Mouse (Mus musculus) midbrain, embryonic 16.5 days (tissue): Measurements from ENCODE around the gene Xbp1. TPM values are rescaled to one million over a fixed set of nuclear protein-coding genes. Genes with fewer than 3 reads are reported as not detected.
A peak's percentile ranks its signal among the peaks of the same experiment; 100 is the strongest.

Experiments
- ATAC-seq: fragments of 200-750 bp; cut with Nextera tagmentation; 2 replicates; pipeline ENCODE4 v1.8.0; 2017; ENCODE audit warnings: moderate TSS enrichment
- H3K27ac ChIP-seq: fragments of 300-500 bp; sonication (generic); 2 replicates; pipeline ENCODE4 v1.5.1; 2014; ENCODE audit warnings: mild to moderate bottlenecking, low read length, mixed read lengths
- H3K27me3 ChIP-seq: fragments of 300-500 bp; sonication (generic); 2 replicates; pipeline ENCODE4 v1.6.1; 2014; ENCODE audit warnings: low read depth, low read length, mixed read lengths; ENCODE audit not compliant: control insufficient read depth, insufficient read depth
- H3K36me3 ChIP-seq: fragments of 300-500 bp; sonication (generic); 2 replicates; pipeline ENCODE4 v1.6.1; 2014; ENCODE audit warnings: mild to moderate bottlenecking, low read length, moderate library complexity, mixed read lengths; ENCODE audit not compliant: control insufficient read depth, insufficient read depth
- H3K4me1 ChIP-seq: fragments of 300-500 bp; sonication (generic); 2 replicates; pipeline ENCODE4 v1.6.1; 2014; ENCODE audit warnings: mild to moderate bottlenecking, low read length, mixed read lengths; ENCODE audit not compliant: control insufficient read depth, insufficient read depth
- H3K4me2 ChIP-seq: fragments of 300-500 bp; sonication (generic); 2 replicates; pipeline ENCODE4 v1.6.1; 2014; ENCODE audit warnings: mild to moderate bottlenecking, low read length, mixed read lengths
- H3K4me3 ChIP-seq: fragments of 300-500 bp; sonication (generic); 2 replicates; pipeline ENCODE4 v1.5.1; 2014; ENCODE audit warnings: low read depth, mild to moderate bottlenecking, low read length, moderate library complexity, mixed read lengths
- H3K9ac ChIP-seq: fragments of 300-500 bp; sonication (generic); 2 replicates; pipeline ENCODE4 v1.6.1; 2014; ENCODE audit warnings: low read depth, low read length, mixed read lengths
- H3K9me3 ChIP-seq: fragments of 300-500 bp; sonication (generic); replicated peaks from 2 replicates; pipeline ENCODE4 v1.6.1; 2014; ENCODE audit warnings: mild to moderate bottlenecking, low read length, mixed read lengths; ENCODE audit not compliant: control insufficient read depth, poor library complexity, severe bottlenecking
- WGBS: fragments of 180-500 bp; shearing (Covaris S2); extraction: QIAGEN DNeasy Blood & Tissue Kit; methylation state at CpG from one replicate; pipeline ENCODE4 v1.1.7; 2014; 5-methylcytosine and 5-hydroxymethylcytosine counted together
- polyA plus RNA-seq: library from polyadenylated mRNA; unstranded; fragments of >200 nt; fragmentation: Nextera tagmentation; extraction: Ambion mirVana; gene quantifications from 2 replicates; pipeline ENCODE4 v1.2.1, GENCODE M21; 2015

The Xbp1 gene
- polyA plus RNA-seq, 1 experiment from 2014 or later, result 145 TPM

DNA sequence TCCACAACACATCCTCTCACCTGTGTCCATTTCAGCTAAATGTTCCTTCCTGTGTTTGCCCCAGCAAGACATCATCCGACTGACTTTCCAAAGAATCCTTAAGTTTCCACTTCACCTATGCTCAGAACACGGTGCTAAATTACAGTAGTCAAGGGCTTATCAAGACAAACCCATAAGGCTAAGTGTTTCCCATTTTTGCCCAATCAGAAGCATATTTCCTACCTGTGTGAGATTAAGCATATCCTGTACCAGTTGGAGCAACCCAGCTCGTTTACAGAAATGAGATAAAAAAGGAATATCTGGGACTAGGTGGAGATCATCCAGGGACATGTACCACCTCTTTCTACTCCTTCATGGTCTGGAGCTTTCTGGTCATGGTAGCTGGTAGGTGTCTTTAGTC lies 26.2 kb downstream of the Xbp1 start:
- no peaks in the 10 kb centered on the region for H3K27me3 ChIP-seq
- no peak overlapping the region for H3K27ac ChIP-seq
- 89% methylated on average over 3 of the region's 3 CpGs for WGBS
- no peaks in the 10 kb centered on the region for H3K9me3 ChIP-seq
- H3K4me2 ChIP-seq, result no peak overlapping the region
- H3K4me3 ChIP-seq, result no peak overlapping the region
- no peaks in the 10 kb centered on the region for H3K36me3 ChIP-seq
- peaks cover 4% of the 10 kb centered on the region; the same call in 1 of the 2 replicates for H3K4me1 ChIP-seq
- no peak overlapping the region for H3K9ac ChIP-seq
- ATAC-seq, result no peak

GRCm38 (mm10) chr11:5551430-5551829 lies 31.0 kb downstream of the Xbp1 start:
- Histone ChIP-seq H3K27ac (no peak overlapping the region), H3K4me1 (no peaks in the 10 kb centered on the region), H3K9ac (no peak overlapping the region), H3K9me3 (no peaks in the 10 kb centered on the region), H3K36me3 (no peaks in the 10 kb centered on the region), H3K4me3 (no peak overlapping the region), H3K27me3 (no peaks in the 10 kb centered on the region), H3K4me2 (no peak overlapping the region)
- 89% methylated on average over 5 of the region's 5 CpGs for WGBS
- no peak for ATAC-seq

DNA sequence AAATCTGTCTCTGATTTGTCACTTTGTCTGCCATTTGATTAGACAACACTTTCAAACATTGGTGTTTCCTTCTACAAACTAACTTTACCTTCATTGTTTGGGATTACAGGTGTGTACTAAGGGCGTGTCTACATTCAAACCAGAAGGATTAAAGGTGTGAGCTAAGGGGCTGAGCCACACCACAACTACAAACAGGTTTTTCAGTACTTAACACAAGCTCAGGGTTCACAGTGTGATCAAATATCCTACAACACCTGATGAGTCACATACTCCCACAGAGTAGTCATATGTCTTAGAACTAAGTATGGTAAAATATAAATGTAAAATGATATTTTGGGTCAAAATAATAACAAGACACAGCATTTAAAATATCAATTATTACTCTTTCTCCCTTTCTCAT lies 31.5 kb downstream of the Xbp1 start:
- 60% methylated on average over 1 of the region's 1 CpGs for WGBS
- Histone ChIP-seq H3K36me3 (no peaks in the 10 kb centered on the region), H3K9ac (no peak overlapping the region), H3K9me3 (no peaks in the 10 kb centered on the region), H3K4me3 (no peak overlapping the region), H3K27ac (no peak overlapping the region), H3K27me3 (no peaks in the 10 kb centered on the region), H3K4me2 (no peak overlapping the region), H3K4me1 (no peaks in the 10 kb centered on the region)
- no peak for ATAC-seq

- no peak overlapping the region for H3K4me3 ChIP-seq
Measured at GRCm38 (mm10) chr11:5560273-5560672, 39.8 kb downstream of the Xbp1 start.

GRCm38 (mm10) chr11:5562625-5563268 lies 42.3 kb downstream of the Xbp1 start:
- Histone ChIP-seq H3K4me1 (peaks cover 5% of the 10 kb centered on the region; the same call in 1 of the 2 replicates), H3K27ac (peak overlapping the region; percentile 28), H3K9ac (no peak overlapping the region), H3K27me3 (no peaks in the 10 kb centered on the region), H3K4me3 (no peak overlapping the region), H3K36me3 (no peaks in the 10 kb centered on the region), H3K4me2 (0 out of 2 replicates have a peak overlapping the region, but pooled peaks have one; percentile 6), H3K9me3 (no peaks in the 10 kb centered on the region)
- no peak for ATAC-seq
- WGBS, result 22% methylated on average over 9 of the region's 9 CpGs

More at GRCm38 (mm10) chr11:5560273-5560672, 39.8 kb downstream of the Xbp1 start:
- WGBS, result 79% methylated on average over 3 of the region's 3 CpGs
- Histone ChIP-seq H3K36me3 (no peaks in the 10 kb centered on the region), H3K27ac (no peak overlapping the region), H3K27me3 (no peaks in the 10 kb centered on the region), H3K4me2 (no peak overlapping the region), H3K9me3 (no peaks in the 10 kb centered on the region), H3K4me1 (peaks cover 5% of the 10 kb centered on the region; the same call in 1 of the 2 replicates), H3K9ac (no peak overlapping the region)
- no peak for ATAC-seq

DNA sequence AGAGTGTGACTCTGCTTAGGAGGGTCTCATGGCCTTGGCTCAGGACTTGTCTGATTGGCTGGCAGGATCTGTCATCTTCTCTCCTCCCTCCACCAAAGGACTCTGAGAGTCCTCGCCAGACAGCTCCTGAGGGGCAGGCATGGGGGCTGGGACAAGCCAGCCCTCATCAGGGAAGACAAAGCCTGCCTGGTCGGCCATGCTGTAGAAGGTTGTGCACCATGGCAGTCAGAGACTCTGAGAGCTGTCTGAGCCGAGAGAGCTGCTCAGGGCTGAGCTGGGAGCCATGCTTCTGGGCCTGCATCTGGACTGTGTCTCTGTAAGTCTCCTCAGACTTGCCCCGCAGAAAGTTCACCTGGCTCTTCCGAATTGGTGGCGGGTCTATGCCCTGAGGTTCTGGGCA lies 43.4 kb downstream of the Xbp1 start:
- Histone ChIP-seq H3K27me3 (no peaks in the 10 kb centered on the region), H3K36me3 (no peaks in the 10 kb centered on the region), H3K4me1 (peaks cover 5% of the 10 kb centered on the region; the same call in 1 of the 2 replicates), H3K4me3 (no peak overlapping the region), H3K27ac (no peak overlapping the region), H3K9me3 (no peaks in the 10 kb centered on the region), H3K9ac (no peak overlapping the region), H3K4me2 (no peak overlapping the region)
- 66% methylated on average over 6 of the region's 6 CpGs for WGBS
- ATAC-seq, result no peak

- WGBS, result 69% methylated on average over 3 of the region's 3 CpGs
- H3K4me2 ChIP-seq, result no peak overlapping the region
Measured at GRCm38 (mm10) chr11:5565596-5565995, 45.1 kb downstream of the Xbp1 start.

GRCm38 (mm10) chr11:5566506-5566905 lies 46.0 kb downstream of the Xbp1 start:
- Histone ChIP-seq H3K9me3 (no peaks in the 10 kb centered on the region), H3K4me2 (no peak overlapping the region), H3K36me3 (no peaks in the 10 kb centered on the region), H3K27ac (no peak overlapping the region), H3K9ac (no peak overlapping the region), H3K4me3 (no peak overlapping the region), H3K27me3 (no peaks in the 10 kb centered on the region), H3K4me1 (peaks cover 5% of the 10 kb centered on the region; the same call in 1 of the 2 replicates)
- WGBS, result 79% methylated on average over 2 of the region's 2 CpGs
- no peak for ATAC-seq

More at GRCm38 (mm10) chr11:5565596-5565995, 45.1 kb downstream of the Xbp1 start:
- H3K9me3 ChIP-seq, result no peaks in the 10 kb centered on the region
- peaks cover 5% of the 10 kb centered on the region; the same call in 1 of the 2 replicates for H3K4me1 ChIP-seq
- H3K9ac ChIP-seq, result no peak overlapping the region
- H3K4me3 ChIP-seq, result no peak overlapping the region
- no peaks in the 10 kb centered on the region for H3K27me3 ChIP-seq
- no peak for ATAC-seq
- no peak overlapping the region for H3K27ac ChIP-seq
- H3K36me3 ChIP-seq, result no peaks in the 10 kb centered on the region

GRCm38 (mm10) chr11:5567654-5568053 lies 47.2 kb downstream of the Xbp1 start:
- H3K4me1 ChIP-seq, result peaks cover 4% of the 10 kb centered on the region; the same call in 1 of the 2 replicates
- no peak overlapping the region for H3K9ac ChIP-seq
- H3K36me3 ChIP-seq, result no peaks in the 10 kb centered on the region
- WGBS, result 92% methylated on average over 6 of the region's 6 CpGs
- H3K27me3 ChIP-seq, result no peaks in the 10 kb centered on the region
- H3K4me2 ChIP-seq, result no peak overlapping the region
- H3K9me3 ChIP-seq, result no peaks in the 10 kb centered on the region
- ATAC-seq, result no peak
- no peak overlapping the region for H3K4me3 ChIP-seq
- H3K27ac ChIP-seq, result no peak overlapping the region
